Mouse (Mus musculus): ENCODE results near the gene Grb14. TPM values are rescaled to one million over a fixed set of nuclear protein-coding genes. Genes with fewer than 3 reads are reported as not detected.

The Grb14 gene
- polyA plus RNA-seq, 1 experiment: not detected

- TF ChIP-seq GATA1 (IDR thresholded peaks at IDR 0.05; ENCODE audit: low read length): no peak
These were observed 21.4 kb downstream of the Grb14 start for GRCm38 (mm10) chr2:65003433-65003832.

DNA sequence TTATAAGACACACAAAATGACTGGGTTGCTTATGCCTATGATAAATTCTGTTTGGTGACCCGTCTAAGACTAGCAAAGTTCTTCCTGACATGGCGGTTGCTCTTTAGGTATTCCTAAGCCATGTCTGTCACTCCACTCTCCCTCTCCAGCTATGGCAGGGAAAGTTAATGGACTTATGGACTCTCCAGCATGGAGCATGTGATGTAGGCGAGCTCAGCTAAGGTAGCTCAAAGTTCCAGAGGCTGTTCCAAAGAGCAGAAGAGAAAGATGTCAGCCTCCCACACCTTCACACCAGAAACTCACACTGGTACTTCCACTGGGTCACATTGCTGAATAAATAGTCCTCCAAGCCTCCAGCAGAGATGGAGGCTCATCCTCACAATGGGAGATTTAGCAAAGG, 22.2 kb downstream of the Grb14 start:
- TF ChIP-seq GATA1 (IDR thresholded peaks at IDR 0.05; ENCODE audit: low read length): no peak

- TF ChIP-seq GATA1 (IDR thresholded peaks at IDR 0.05; ENCODE audit: low read length): no peak
These were observed 29.7 kb downstream of the Grb14 start for GRCm38 (mm10) chr2:64995048-64995447.

DNA sequence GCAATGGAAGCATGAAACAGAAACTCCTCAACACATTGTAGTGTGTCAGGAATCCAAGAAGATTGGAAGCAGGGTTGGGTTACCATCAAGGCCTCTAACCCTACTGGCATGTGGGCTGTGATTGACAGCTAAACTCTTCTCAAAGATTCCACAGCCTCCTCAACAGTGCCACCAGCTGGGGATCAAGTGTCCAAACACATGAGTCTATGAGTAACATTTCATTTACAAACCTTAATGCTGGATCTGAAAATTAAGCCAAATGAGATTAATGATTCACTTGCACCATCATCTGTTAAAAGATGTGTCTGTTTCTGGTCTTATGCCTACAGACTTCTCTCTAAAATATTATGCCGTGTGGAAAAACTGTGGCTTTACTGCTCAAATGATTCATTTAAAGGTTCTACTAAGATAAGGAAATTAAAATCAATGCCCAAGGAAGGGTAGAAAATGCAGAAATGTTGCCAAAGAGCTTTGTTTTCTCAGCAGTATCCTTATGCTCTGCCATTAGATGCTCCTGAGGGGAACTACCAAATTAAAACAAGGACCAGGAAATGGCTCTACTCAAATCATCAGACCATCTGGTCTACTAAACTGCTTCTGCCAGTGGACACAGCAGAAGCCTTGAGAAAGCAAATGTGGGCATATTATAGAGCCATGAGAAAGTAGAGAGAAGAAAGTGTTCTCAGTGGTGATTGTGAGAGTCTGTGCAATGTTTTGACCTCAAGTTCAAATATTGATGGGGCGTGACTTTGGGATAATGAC, 35.2 kb downstream of the Grb14 start:
- no peak for TF ChIP-seq GATA1 (IDR thresholded peaks at IDR 0.05; ENCODE audit: low read length)

DNA sequence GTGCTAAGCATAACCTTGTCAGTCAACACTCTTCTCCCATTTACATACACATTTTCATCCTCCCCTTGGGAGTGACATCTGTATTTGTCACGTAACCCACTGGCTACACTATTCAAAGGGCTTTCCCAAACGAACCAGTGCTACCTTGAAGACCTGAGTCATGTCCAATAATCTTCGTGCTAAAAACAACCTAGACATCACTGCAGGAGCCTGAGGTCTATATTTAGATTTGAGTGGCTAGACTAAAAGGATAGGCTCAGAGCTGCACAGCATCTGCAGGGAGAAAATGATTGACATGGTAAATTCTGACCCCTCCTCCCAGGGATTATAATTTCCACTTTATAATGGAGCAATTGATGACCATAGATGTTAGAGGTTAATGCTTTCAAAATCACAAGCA, 37.0 kb downstream of the Grb14 start:
- TF ChIP-seq GATA1 (IDR thresholded peaks at IDR 0.05; ENCODE audit: low read length): no peak

GRCm38 (mm10) chr2:64975546-64975945, 49.2 kb downstream of the Grb14 start:
- TF ChIP-seq GATA1 (IDR thresholded peaks at IDR 0.05; ENCODE audit: low read length): no peak

GRCm38 (mm10) chr2:64974549-64974948, 50.2 kb downstream of the Grb14 start:
- TF ChIP-seq GATA1 (IDR thresholded peaks at IDR 0.05; ENCODE audit: low read length): no peak

GRCm38 (mm10) chr2:64973819-64974441, 50.9 kb downstream of the Grb14 start:
- TF ChIP-seq GATA1 (IDR thresholded peaks at IDR 0.05; ENCODE audit: low read length): no peak

DNA sequence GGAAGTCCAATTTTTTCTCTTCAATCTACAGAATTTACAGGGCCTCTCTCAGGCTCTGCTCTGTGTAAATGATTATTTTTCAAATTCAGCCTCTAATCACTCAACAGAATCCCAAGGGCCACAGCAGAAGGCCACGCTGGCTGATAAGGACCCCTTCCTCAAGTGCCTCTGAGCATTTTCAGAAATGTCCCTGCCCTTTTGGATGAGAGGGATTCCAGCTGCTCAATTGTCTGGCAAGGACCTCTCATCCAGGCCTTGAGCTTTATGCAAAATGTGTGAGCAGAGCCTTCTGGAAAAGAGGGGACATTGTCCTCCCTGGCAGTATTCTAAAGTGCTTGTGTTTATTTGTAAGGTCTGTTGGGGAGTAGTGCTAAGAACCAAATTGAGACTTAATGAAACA, 51.7 kb downstream of the Grb14 start:
- no peak for TF ChIP-seq GATA1 (IDR thresholded peaks at IDR 0.05; ENCODE audit: low read length)

GRCm38 (mm10) chr2:64971828-64972227, 53.0 kb downstream of the Grb14 start:
- TF ChIP-seq GATA1 (IDR thresholded peaks at IDR 0.05; ENCODE audit: low read length): no peak

DNA sequence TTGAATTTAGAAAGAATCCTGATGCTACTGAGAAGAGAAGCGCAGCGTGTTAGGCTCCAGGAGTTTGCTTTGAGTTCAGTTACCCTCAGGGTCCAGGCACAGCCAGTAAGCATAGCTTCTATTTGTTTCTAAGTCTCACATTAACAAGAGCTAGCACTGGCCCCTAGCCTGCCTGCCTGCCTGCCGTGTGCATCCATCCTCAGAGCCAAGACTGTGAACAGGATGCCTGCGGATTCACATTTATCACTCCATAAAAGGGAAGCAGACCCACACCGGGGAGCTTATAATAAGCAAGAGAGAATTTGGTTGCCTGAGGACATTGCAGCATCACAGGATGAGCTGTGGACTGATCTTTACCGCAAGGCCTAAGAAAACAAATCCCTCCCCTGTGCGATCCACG, 53.8 kb downstream of the Grb14 start:
- TF ChIP-seq GATA1 (IDR thresholded peaks at IDR 0.05; ENCODE audit: low read length): no peak

- TF ChIP-seq GATA1 (IDR thresholded peaks at IDR 0.05; ENCODE audit: low read length): no peak
These were observed 57.8 kb downstream of the Grb14 start for GRCm38 (mm10) chr2:64966893-64967444.

GRCm38 (mm10) chr2:64966323-64966722, 58.5 kb downstream of the Grb14 start:
- TF ChIP-seq GATA1 (IDR thresholded peaks at IDR 0.05; ENCODE audit: low read length): no peak

- no peak for TF ChIP-seq GATA1 (IDR thresholded peaks at IDR 0.05; ENCODE audit: low read length)
These were observed 59.4 kb downstream of the Grb14 start for GRCm38 (mm10) chr2:64965227-64965864.

DNA sequence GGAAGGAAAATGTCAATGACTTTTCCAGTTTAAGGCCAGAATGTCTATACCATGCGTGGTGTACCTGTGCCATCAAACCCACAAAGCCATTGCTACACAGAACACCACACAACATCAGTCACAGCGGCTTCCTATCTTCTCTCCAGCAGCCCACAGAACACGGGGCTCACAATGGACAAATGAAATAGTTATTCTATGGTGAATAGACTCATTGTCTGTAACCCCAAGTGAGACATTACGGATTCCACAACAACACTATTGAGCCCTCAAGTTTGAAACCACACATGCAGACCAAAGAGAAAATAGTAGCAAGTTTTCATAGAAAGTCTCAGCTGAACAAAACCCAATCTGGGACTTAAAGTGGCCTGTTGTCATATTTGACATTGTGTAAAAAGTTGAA, 62.6 kb downstream of the Grb14 start:
- TF ChIP-seq GATA1 (IDR thresholded peaks at IDR 0.05; ENCODE audit: low read length): no peak

GRCm38 (mm10) chr2:64961381-64961780, 63.4 kb downstream of the Grb14 start:
- TF ChIP-seq GATA1 (IDR thresholded peaks at IDR 0.05; ENCODE audit: low read length): no peak
